Mouse (Mus musculus): ENCODE data around the gene Fyn.

Gene Fyn

GRCm38 (mm10) chr10:39614676-39615075, 246.0 kb downstream of the Fyn start:
- peak in 1 of 2 experiments; percentile 41 for DNase-seq

Data from cerebellum, postnatal 25 days (tissue).